26 mouse cellular contexts compared by ENCODE assay signal in genomic region chr9:10076282-10076681, GRCm38 (mm10).
DNase-seq lines count a peak whose midpoint lies in the region; ATAC-seq and TF ChIP-seq lines count a peak whose summit lies in the region.
"Had no signal": no experiment of that assay in that cellular context is flagged by ENCODE, and none has a peak within 500 bp of the region (broad histone marks: within the 10 kb centered on the region; RNA-seq: fewer than 3 reads in every experiment).

No protein-coding gene starts in this region.

- H3K9ac ChIP-seq in forebrain, embryonic 13.5 days = no peak overlapping the region
- H3K9ac ChIP-seq in forebrain, postnatal 0 days = no peak overlapping the region
- no peak overlapping the region for H3K9ac ChIP-seq in forebrain, embryonic 15.5 days (replicated peaks)
- no peak overlapping the region for H3K9ac ChIP-seq in forebrain, embryonic 11.5 days (ENCODE audit: low read length)
- no peak overlapping the region for H3K9ac ChIP-seq in midbrain, embryonic 11.5 days (ENCODE audit: low read length)
- H3K9ac ChIP-seq in midbrain, embryonic 13.5 days (replicated peaks) = no peak overlapping the region
- H3K9ac ChIP-seq: embryonic facial prominence, embryonic 13.5 days; embryonic facial prominence, embryonic 15.5 days had no signal

- H3K4me3 ChIP-seq in forebrain, embryonic 13.5 days = no peak overlapping the region
- no peak overlapping the region for H3K4me3 ChIP-seq in forebrain, postnatal 0 days (ENCODE audit: low read depth, low read length)
- H3K4me3 ChIP-seq in forebrain, embryonic 15.5 days = no peak overlapping the region
- H3K4me3 ChIP-seq in forebrain, embryonic 11.5 days (ENCODE audit: low read depth, low read length) = no peak overlapping the region
- no peak overlapping the region for H3K4me3 ChIP-seq in midbrain, embryonic 11.5 days (ENCODE audit: low read depth, low read length)
- H3K4me3 ChIP-seq in midbrain, embryonic 13.5 days (replicated peaks) = no peak overlapping the region
- H3K4me3 ChIP-seq: embryonic facial prominence, embryonic 13.5 days; embryonic facial prominence, embryonic 15.5 days; erythroblast, embryonic 14.5 days had no signal

- no peak for DNase-seq in forebrain, postnatal 0 days
- no peak for DNase-seq in forebrain, embryonic 11.5 days (ENCODE audit: low spot score)
- DNase-seq in midbrain, embryonic 11.5 days (ENCODE audit: low spot score, missing footprints) = peak; percentile 61
- DNase-seq in retina, postnatal 1 day = no peak
- DNase-seq: adrenal gland, adult 8-10 months; adrenal gland, postnatal 14 days; adrenal gland, postnatal 36 days; B cell, adult 2 months; cerebellum, adult 11 months; cerebellum, adult 18-20 months; cerebellum, adult 8-10 months; cerebellum, adult 9-11 months; cerebellum, postnatal 14 days; cerebellum, postnatal 36 days; embryo, embryonic 11 days had no signal

- H3K36me3 ChIP-seq in forebrain, embryonic 13.5 days (ENCODE audit: poor library complexity, severe bottlenecking) = no peaks in the 10 kb centered on the region
- H3K36me3 ChIP-seq in forebrain, postnatal 0 days (ENCODE audit: insufficient read depth) = no peaks in the 10 kb centered on the region
- H3K36me3 ChIP-seq in forebrain, embryonic 15.5 days = no peaks in the 10 kb centered on the region
- no peaks in the 10 kb centered on the region for H3K36me3 ChIP-seq in forebrain, embryonic 11.5 days (ENCODE audit: control insufficient read depth, insufficient read depth, low read length)
- no peaks in the 10 kb centered on the region for H3K36me3 ChIP-seq in midbrain, embryonic 11.5 days (ENCODE audit: control insufficient read depth, insufficient read depth, low read length)
- no peaks in the 10 kb centered on the region for H3K36me3 ChIP-seq in midbrain, embryonic 13.5 days
- H3K36me3 ChIP-seq: embryonic facial prominence, embryonic 13.5 days; embryonic facial prominence, embryonic 15.5 days; G1E had no signal

- no peak overlapping the region for H3K4me2 ChIP-seq in forebrain, embryonic 13.5 days
- no peak overlapping the region for H3K4me2 ChIP-seq in forebrain, postnatal 0 days (ENCODE audit: low read depth)
- H3K4me2 ChIP-seq in forebrain, embryonic 15.5 days (replicated peaks) = no peak overlapping the region
- H3K4me2 ChIP-seq in forebrain, embryonic 11.5 days (ENCODE audit: low read depth, low read length, severe bottlenecking) = no peak overlapping the region
- H3K4me2 ChIP-seq in midbrain, embryonic 11.5 days = no peak overlapping the region
- H3K4me2 ChIP-seq in midbrain, embryonic 13.5 days (replicated peaks) = no peak overlapping the region
- H3K4me2 ChIP-seq: embryonic facial prominence, embryonic 13.5 days; embryonic facial prominence, embryonic 15.5 days had no signal

- no peaks in the 10 kb centered on the region for H3K27me3 ChIP-seq in forebrain, embryonic 13.5 days
- H3K27me3 ChIP-seq in forebrain, postnatal 0 days (ENCODE audit: insufficient read depth, low read length) = no peaks in the 10 kb centered on the region
- no peaks in the 10 kb centered on the region for H3K27me3 ChIP-seq in forebrain, embryonic 15.5 days
- no peaks in the 10 kb centered on the region for H3K27me3 ChIP-seq in forebrain, embryonic 11.5 days (ENCODE audit: control insufficient read depth, insufficient read depth, low read length)
- H3K27me3 ChIP-seq in midbrain, embryonic 11.5 days (ENCODE audit: control insufficient read depth, insufficient read depth, low read length) = no peaks in the 10 kb centered on the region
- H3K27me3 ChIP-seq in midbrain, embryonic 13.5 days = no peaks in the 10 kb centered on the region
- H3K27me3 ChIP-seq: CH12.LX; embryonic facial prominence, embryonic 13.5 days; embryonic facial prominence, embryonic 15.5 days; Patski had no signal

- H3K9me3 ChIP-seq in forebrain, embryonic 13.5 days (replicated peaks) = no peaks in the 10 kb centered on the region
- H3K9me3 ChIP-seq in forebrain, postnatal 0 days (ENCODE audit: low read length) = no peaks in the 10 kb centered on the region
- no peaks in the 10 kb centered on the region for H3K9me3 ChIP-seq in forebrain, embryonic 15.5 days
- H3K9me3 ChIP-seq in forebrain, embryonic 11.5 days (ENCODE audit: control insufficient read depth, low read length) = no peaks in the 10 kb centered on the region
- no peaks in the 10 kb centered on the region for H3K9me3 ChIP-seq in midbrain, embryonic 11.5 days (ENCODE audit: control insufficient read depth, low read length)
- no peaks in the 10 kb centered on the region for H3K9me3 ChIP-seq in midbrain, embryonic 13.5 days
- H3K9me3 ChIP-seq: embryonic facial prominence, embryonic 13.5 days; embryonic facial prominence, embryonic 15.5 days; G1E had no signal

- TF ChIP-seq CTCF in forebrain, postnatal 0 days (IDR thresholded peaks at IDR 0.05; ENCODE audit: low read depth) = no peak

- peak; percentile 46 for ATAC-seq in forebrain, embryonic 13.5 days
- no peak; the same call in 1 of the 2 replicates for ATAC-seq in forebrain, postnatal 0 days
- peak; percentile 68 for ATAC-seq in forebrain, embryonic 15.5 days (replicated peaks)
- no peak for ATAC-seq in forebrain, embryonic 11.5 days (replicated peaks; ENCODE audit: low FRiP score)
- ATAC-seq in midbrain, embryonic 11.5 days (ENCODE audit: low FRiP score) = no peak
- no peak for ATAC-seq in midbrain, embryonic 13.5 days
- ATAC-seq: activated CD4-positive, CD25-positive, alpha-beta regulatory T cell, adult 4 months; CD4-positive, CD25-positive, alpha-beta regulatory T cell, adult 4 months; Patski had no signal

- H3K27ac ChIP-seq in forebrain, embryonic 13.5 days = no peak overlapping the region
- H3K27ac ChIP-seq in forebrain, postnatal 0 days (ENCODE audit: low read depth, low read length) = no peak overlapping the region
- H3K27ac ChIP-seq in forebrain, embryonic 15.5 days (replicated peaks) = no peak overlapping the region
- no peak overlapping the region for H3K27ac ChIP-seq in forebrain, embryonic 11.5 days (ENCODE audit: low read depth, low read length)
- H3K27ac ChIP-seq in midbrain, embryonic 11.5 days (ENCODE audit: low read depth, low read length) = no peak overlapping the region
- H3K27ac ChIP-seq in midbrain, embryonic 13.5 days = no peak overlapping the region
- H3K27ac ChIP-seq: embryonic facial prominence, embryonic 13.5 days; embryonic facial prominence, embryonic 15.5 days had no signal

- peaks cover 14% of the 10 kb centered on the region; the same call in 1 of the 2 replicates for H3K4me1 ChIP-seq in forebrain, embryonic 13.5 days
- H3K4me1 ChIP-seq in forebrain, postnatal 0 days (ENCODE audit: insufficient read depth) = no peaks in the 10 kb centered on the region
- peaks cover 6% of the 10 kb centered on the region for H3K4me1 ChIP-seq in forebrain, embryonic 15.5 days
- no peaks in the 10 kb centered on the region for H3K4me1 ChIP-seq in forebrain, embryonic 11.5 days (replicated peaks; ENCODE audit: control insufficient read depth, insufficient read depth, low read length)
- no peaks in the 10 kb centered on the region for H3K4me1 ChIP-seq in midbrain, embryonic 11.5 days (ENCODE audit: control insufficient read depth, insufficient read depth, low read length)
- no peaks in the 10 kb centered on the region for H3K4me1 ChIP-seq in midbrain, embryonic 13.5 days (replicated peaks)
- H3K4me1 ChIP-seq: embryonic facial prominence, embryonic 13.5 days; embryonic facial prominence, embryonic 15.5 days had no signal

Comparison
In these comparisons a context has a peak if more than half of its experiments do, and no peak if none do; other contexts are left out.
1. ATAC-seq: peak in forebrain, embryonic 13.5 days (single experiment) and forebrain, embryonic 15.5 days (single experiment); none in forebrain, postnatal 0 days (single experiment), forebrain, embryonic 11.5 days (single experiment), midbrain, embryonic 11.5 days (single experiment) and midbrain, embryonic 13.5 days (single experiment).